In genomic region chr3:20973077-20973476, GRCm38 (mm10) we compare ENCODE assay signal across 23 mouse cellular contexts.
"Had no signal": no experiment of that assay in that cellular context is flagged by ENCODE, and none has a peak within 500 bp of the region (broad histone marks: within the 10 kb centered on the region; RNA-seq: fewer than 3 reads in every experiment).

No protein-coding gene starts in this region.

- ATAC-seq: intestine, embryonic 15.5 days; liver, postnatal 0 days; midbrain, embryonic 15.5 days had no signal

- H3K9me3 ChIP-seq: intestine, embryonic 15.5 days; kidney, embryonic 15.5 days; limb, embryonic 15.5 days; lung, embryonic 15.5 days; midbrain, embryonic 12.5 days; midbrain, embryonic 15.5 days; neural tube, embryonic 13.5 days; stomach, embryonic 15.5 days had no signal

- DNase-seq: kidney, adult 8-10 months; kidney, postnatal 14 days; kidney, postnatal 4 days; left cerebral cortex, postnatal 4 days; liver, postnatal 0 days; lung, postnatal 10 days; lung, postnatal 4 days; retina, postnatal 1 day; right cerebral cortex, postnatal 25 days; spleen, adult 18-20 months; thymus, adult 2 months; thymus, postnatal 14 days; thymus, postnatal 4 days had no signal

- H3K4me2 ChIP-seq: intestine, embryonic 15.5 days; kidney, embryonic 15.5 days; limb, embryonic 15.5 days; liver, embryonic 11.5 days; lung, embryonic 15.5 days; midbrain, embryonic 12.5 days; midbrain, embryonic 15.5 days; neural tube, embryonic 13.5 days; stomach, embryonic 15.5 days had no signal

- H3K27ac ChIP-seq: intestine, embryonic 15.5 days; kidney, embryonic 15.5 days; limb, embryonic 15.5 days; liver, embryonic 14.5 days; lung, embryonic 15.5 days; midbrain, embryonic 12.5 days; midbrain, embryonic 15.5 days; neural tube, embryonic 13.5 days; stomach, embryonic 15.5 days had no signal

- H3K27me3 ChIP-seq: intestine, embryonic 15.5 days; kidney, embryonic 15.5 days; limb, embryonic 15.5 days; lung, embryonic 15.5 days; midbrain, embryonic 12.5 days; midbrain, embryonic 15.5 days; neural tube, embryonic 13.5 days; stomach, embryonic 15.5 days had no signal

- H3K4me3 ChIP-seq: intestine, embryonic 15.5 days; kidney, embryonic 15.5 days; limb, embryonic 15.5 days; lung, embryonic 15.5 days; midbrain, embryonic 12.5 days; midbrain, embryonic 15.5 days; neural tube, embryonic 13.5 days; stomach, embryonic 15.5 days had no signal

- H3K36me3 ChIP-seq: intestine, embryonic 15.5 days; kidney, embryonic 15.5 days; limb, embryonic 15.5 days; lung, embryonic 15.5 days; midbrain, embryonic 12.5 days; midbrain, embryonic 15.5 days; neural tube, embryonic 13.5 days; stomach, embryonic 15.5 days had no signal

- H3K4me1 ChIP-seq: intestine, embryonic 15.5 days; kidney, embryonic 15.5 days; limb, embryonic 15.5 days; lung, embryonic 15.5 days; midbrain, embryonic 12.5 days; midbrain, embryonic 15.5 days; neural tube, embryonic 13.5 days; stomach, embryonic 15.5 days had no signal

- H3K9ac ChIP-seq: intestine, embryonic 15.5 days; kidney, embryonic 15.5 days; limb, embryonic 15.5 days; liver, embryonic 14.5 days; liver, postnatal 0 days; lung, embryonic 15.5 days; midbrain, embryonic 12.5 days; midbrain, embryonic 15.5 days; neural tube, embryonic 13.5 days; stomach, embryonic 15.5 days had no signal
